Mouse (Mus musculus): ENCODE results near the gene Btbd3. TPM values are rescaled to one million over a fixed set of nuclear protein-coding genes. Genes with fewer than 3 reads are reported as not detected.
A peak's percentile ranks its signal among the peaks of the same experiment; 100 is the strongest.

The Btbd3 gene
- polyA plus RNA-seq, 1 experiment from 2014 or later = 26.0 TPM

GRCm38 (mm10) chr2:138403046-138403445 is 146.7 kb downstream of the Btbd3 start:
- Histone ChIP-seq H3K4me1 (ENCODE audit: control insufficient read depth, insufficient read depth, low read length) (0 out of 2 replicates have a peak, but pooled peaks cover 3% of the 10 kb centered on the region), H3K27ac (ENCODE audit: low read length) (no peak overlapping the region), H3K27me3 (ENCODE audit: control insufficient read depth, insufficient read depth, low read length) (no peaks in the 10 kb centered on the region), H3K36me3 (ENCODE audit: control insufficient read depth, insufficient read depth, low read length) (no peaks in the 10 kb centered on the region), H3K4me2 (ENCODE audit: low read depth, low read length) (no peak overlapping the region), H3K9ac (ENCODE audit: low read length) (no peak overlapping the region), H3K9me3 (replicated peaks; ENCODE audit: control insufficient read depth, low read length) (no peaks in the 10 kb centered on the region), H3K4me3 (replicated peaks; ENCODE audit: low read length) (no peak overlapping the region)
- WGBS = 76% methylated on average over 5 of the region's 5 CpGs
- ATAC-seq (ENCODE audit: insufficient read depth, low FRiP score) = no peak

DNA sequence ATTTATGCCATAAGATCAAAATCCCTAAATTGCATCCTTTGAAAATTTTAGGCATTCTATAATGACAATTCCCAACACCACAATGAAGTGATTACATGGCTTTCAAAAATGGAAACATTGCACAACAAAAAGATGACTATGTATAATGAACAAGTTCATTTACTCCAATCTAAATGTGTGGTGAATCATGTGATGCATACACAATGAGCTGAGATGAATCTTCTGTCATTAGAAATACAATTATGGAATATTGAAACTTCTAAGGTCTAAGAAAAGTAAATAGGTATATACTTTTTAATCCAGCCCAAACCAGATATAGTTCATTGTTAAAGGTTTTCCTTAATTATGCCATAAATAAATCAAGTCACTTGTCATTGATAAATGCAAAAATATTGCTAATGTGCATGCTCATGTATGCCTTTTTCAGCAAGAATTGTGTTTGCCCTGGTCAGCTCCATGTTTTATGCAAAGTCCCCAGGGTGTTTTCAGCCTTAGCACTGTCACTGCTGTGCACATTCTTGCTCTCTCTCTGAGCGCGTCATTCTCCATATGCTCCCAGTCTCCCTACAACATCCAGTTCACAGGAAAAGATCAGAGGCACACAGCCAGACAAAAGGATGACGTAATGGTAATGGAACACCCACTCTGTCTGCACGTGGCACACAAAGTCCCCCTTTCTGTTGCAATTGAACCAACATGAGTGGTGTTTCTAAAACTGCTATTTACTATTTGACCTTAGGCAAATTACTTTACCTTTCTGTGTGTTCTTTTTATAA is 149.6 kb downstream of the Btbd3 start:
- Histone ChIP-seq H3K9ac (ENCODE audit: low read length) (no peak overlapping the region), H3K4me1 (ENCODE audit: control insufficient read depth, insufficient read depth, low read length) (0 out of 2 replicates have a peak, but pooled peaks cover 3% of the 10 kb centered on the region), H3K4me2 (ENCODE audit: low read depth, low read length) (no peak overlapping the region), H3K36me3 (ENCODE audit: control insufficient read depth, insufficient read depth, low read length) (no peaks in the 10 kb centered on the region), H3K27ac (ENCODE audit: low read length) (no peak overlapping the region), H3K27me3 (ENCODE audit: control insufficient read depth, insufficient read depth, low read length) (no peaks in the 10 kb centered on the region), H3K4me3 (replicated peaks; ENCODE audit: low read length) (no peak overlapping the region), H3K9me3 (replicated peaks; ENCODE audit: control insufficient read depth, low read length) (no peaks in the 10 kb centered on the region)
- ATAC-seq (ENCODE audit: insufficient read depth, low FRiP score) = peak; percentile 56; the same call in 1 of the 2 replicates
- 33% methylated on average over 4 of the region's 4 CpGs for WGBS

DNA sequence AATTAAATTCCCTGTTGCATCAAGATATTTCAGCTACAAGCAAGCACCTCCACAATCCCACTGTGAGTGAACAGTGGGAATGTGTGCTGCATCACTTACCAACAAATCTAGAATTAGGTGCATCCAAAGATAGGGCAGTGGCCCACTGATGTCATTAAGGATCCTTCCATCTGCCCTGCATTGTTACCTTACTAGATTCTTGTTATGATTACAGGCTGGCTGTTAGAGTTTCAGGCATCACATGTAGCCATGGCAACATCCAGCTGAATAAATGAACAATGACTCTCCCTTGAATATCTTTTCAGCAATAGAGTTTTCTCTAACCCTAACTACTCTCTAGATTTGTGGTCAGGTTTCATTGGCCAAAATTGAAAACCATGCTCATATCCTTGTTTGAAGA is 150.3 kb downstream of the Btbd3 start:
- no peak overlapping the region for H3K9ac ChIP-seq (ENCODE audit: low read length)
- H3K4me1 ChIP-seq (ENCODE audit: control insufficient read depth, insufficient read depth, low read length) = 0 out of 2 replicates have a peak, but pooled peaks cover 3% of the 10 kb centered on the region
- no peaks in the 10 kb centered on the region for H3K27me3 ChIP-seq (ENCODE audit: control insufficient read depth, insufficient read depth, low read length)
- H3K4me3 ChIP-seq (replicated peaks; ENCODE audit: low read length) = no peak overlapping the region
- H3K4me2 ChIP-seq (ENCODE audit: low read depth, low read length) = no peak overlapping the region
- H3K9me3 ChIP-seq (replicated peaks; ENCODE audit: control insufficient read depth, low read length) = no peaks in the 10 kb centered on the region
- H3K27ac ChIP-seq (ENCODE audit: low read length) = no peak overlapping the region
- H3K36me3 ChIP-seq (ENCODE audit: control insufficient read depth, insufficient read depth, low read length) = no peaks in the 10 kb centered on the region
- no peak for ATAC-seq (ENCODE audit: insufficient read depth, low FRiP score)

- Histone ChIP-seq H3K9ac (ENCODE audit: low read length) (no peak overlapping the region), H3K4me1 (ENCODE audit: control insufficient read depth, insufficient read depth, low read length) (peaks cover 5% of the 10 kb centered on the region; the same call in 1 of the 2 replicates), H3K4me2 (ENCODE audit: low read depth, low read length) (no peak overlapping the region), H3K9me3 (replicated peaks; ENCODE audit: control insufficient read depth, low read length) (no peaks in the 10 kb centered on the region), H3K27me3 (ENCODE audit: control insufficient read depth, insufficient read depth, low read length) (no peaks in the 10 kb centered on the region), H3K36me3 (ENCODE audit: control insufficient read depth, insufficient read depth, low read length) (no peaks in the 10 kb centered on the region), H3K27ac (ENCODE audit: low read length) (no peak overlapping the region), H3K4me3 (replicated peaks; ENCODE audit: low read length) (no peak overlapping the region)
- ATAC-seq (ENCODE audit: insufficient read depth, low FRiP score) = no peak
- WGBS = 32% methylated on average over 5 of the region's 5 CpGs
These were observed 156.2 kb downstream of the Btbd3 start for GRCm38 (mm10) chr2:138412537-138412936.

DNA sequence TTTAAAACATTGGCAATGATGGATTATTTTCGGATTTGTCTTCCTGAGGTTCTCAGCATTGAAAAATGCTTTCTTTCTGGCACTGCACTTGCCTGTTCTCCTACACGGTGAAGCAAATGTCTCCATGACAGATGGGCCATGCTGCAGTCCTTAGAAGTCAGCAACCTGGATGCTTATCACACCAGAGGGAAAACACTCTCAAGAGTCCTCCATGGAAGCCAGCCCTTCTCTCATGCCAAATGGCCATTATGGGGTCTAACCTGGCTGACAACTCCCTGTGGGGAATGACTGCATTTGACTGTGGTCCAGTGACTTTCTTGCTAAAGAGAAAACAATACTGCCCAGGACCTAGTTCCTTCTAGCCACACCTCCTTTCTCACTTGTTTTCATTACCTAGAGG is 166.0 kb downstream of the Btbd3 start:
- H3K9me3 ChIP-seq (replicated peaks; ENCODE audit: control insufficient read depth, low read length) = no peaks in the 10 kb centered on the region
- ATAC-seq (ENCODE audit: insufficient read depth, low FRiP score) = no peak
- H3K36me3 ChIP-seq (ENCODE audit: control insufficient read depth, insufficient read depth, low read length) = no peaks in the 10 kb centered on the region
- H3K27me3 ChIP-seq (ENCODE audit: control insufficient read depth, insufficient read depth, low read length) = no peaks in the 10 kb centered on the region
- no peak overlapping the region for H3K4me2 ChIP-seq (ENCODE audit: low read depth, low read length)
- no peak overlapping the region for H3K27ac ChIP-seq (ENCODE audit: low read length)
- no peak overlapping the region for H3K4me3 ChIP-seq (replicated peaks; ENCODE audit: low read length)
- no peak overlapping the region for H3K9ac ChIP-seq (ENCODE audit: low read length)
- 58% methylated on average over 2 of the region's 2 CpGs for WGBS
- no peaks in the 10 kb centered on the region for H3K4me1 ChIP-seq (ENCODE audit: control insufficient read depth, insufficient read depth, low read length)

GRCm38 (mm10) chr2:138431991-138432390 is 175.6 kb downstream of the Btbd3 start:
- H3K27me3 ChIP-seq (ENCODE audit: control insufficient read depth, insufficient read depth, low read length) = no peaks in the 10 kb centered on the region
- no peaks in the 10 kb centered on the region for H3K36me3 ChIP-seq (ENCODE audit: control insufficient read depth, insufficient read depth, low read length)
- H3K4me2 ChIP-seq (ENCODE audit: low read depth, low read length) = no peak overlapping the region
- ATAC-seq (ENCODE audit: insufficient read depth, low FRiP score) = peak; percentile 37; the same call in 1 of the 2 replicates
- H3K27ac ChIP-seq (ENCODE audit: low read length) = no peak overlapping the region
- H3K9ac ChIP-seq (ENCODE audit: low read length) = no peak overlapping the region
- no peak overlapping the region for H3K4me3 ChIP-seq (replicated peaks; ENCODE audit: low read length)
- H3K9me3 ChIP-seq (replicated peaks; ENCODE audit: control insufficient read depth, low read length) = no peaks in the 10 kb centered on the region
- 43% methylated on average over 2 of the region's 2 CpGs for WGBS
- H3K4me1 ChIP-seq (ENCODE audit: control insufficient read depth, insufficient read depth, low read length) = peaks cover 3% of the 10 kb centered on the region; the same call in 1 of the 2 replicates

GRCm38 (mm10) chr2:138446466-138446865 is 190.1 kb downstream of the Btbd3 start:
- Histone ChIP-seq H3K4me2 (ENCODE audit: low read depth, low read length) (no peak overlapping the region), H3K36me3 (ENCODE audit: control insufficient read depth, insufficient read depth, low read length) (no peaks in the 10 kb centered on the region), H3K9ac (ENCODE audit: low read length) (no peak overlapping the region), H3K27ac (ENCODE audit: low read length) (no peak overlapping the region), H3K9me3 (replicated peaks; ENCODE audit: control insufficient read depth, low read length) (no peaks in the 10 kb centered on the region), H3K4me1 (ENCODE audit: control insufficient read depth, insufficient read depth, low read length) (no peaks in the 10 kb centered on the region), H3K27me3 (ENCODE audit: control insufficient read depth, insufficient read depth, low read length) (no peaks in the 10 kb centered on the region), H3K4me3 (replicated peaks; ENCODE audit: low read length) (no peak overlapping the region)
- 47% methylated on average over 3 of the region's 3 CpGs for WGBS
- no peak for ATAC-seq (ENCODE audit: insufficient read depth, low FRiP score)

- no peak overlapping the region for H3K9ac ChIP-seq (ENCODE audit: low read length)
- no peaks in the 10 kb centered on the region for H3K27me3 ChIP-seq (ENCODE audit: control insufficient read depth, insufficient read depth, low read length)
- H3K36me3 ChIP-seq (ENCODE audit: control insufficient read depth, insufficient read depth, low read length) = no peaks in the 10 kb centered on the region
- WGBS = 52% methylated on average over 7 of the region's 7 CpGs
- no peaks in the 10 kb centered on the region for H3K4me1 ChIP-seq (ENCODE audit: control insufficient read depth, insufficient read depth, low read length)
- H3K9me3 ChIP-seq (replicated peaks; ENCODE audit: control insufficient read depth, low read length) = no peaks in the 10 kb centered on the region
- no peak overlapping the region for H3K27ac ChIP-seq (ENCODE audit: low read length)
- ATAC-seq (ENCODE audit: insufficient read depth, low FRiP score) = peak; percentile 66; the same call in 1 of the 2 replicates
- no peak overlapping the region for H3K4me3 ChIP-seq (replicated peaks; ENCODE audit: low read length)
- no peak overlapping the region for H3K4me2 ChIP-seq (ENCODE audit: low read depth, low read length)
These were observed 190.6 kb downstream of the Btbd3 start for GRCm38 (mm10) chr2:138446943-138447342.

DNA sequence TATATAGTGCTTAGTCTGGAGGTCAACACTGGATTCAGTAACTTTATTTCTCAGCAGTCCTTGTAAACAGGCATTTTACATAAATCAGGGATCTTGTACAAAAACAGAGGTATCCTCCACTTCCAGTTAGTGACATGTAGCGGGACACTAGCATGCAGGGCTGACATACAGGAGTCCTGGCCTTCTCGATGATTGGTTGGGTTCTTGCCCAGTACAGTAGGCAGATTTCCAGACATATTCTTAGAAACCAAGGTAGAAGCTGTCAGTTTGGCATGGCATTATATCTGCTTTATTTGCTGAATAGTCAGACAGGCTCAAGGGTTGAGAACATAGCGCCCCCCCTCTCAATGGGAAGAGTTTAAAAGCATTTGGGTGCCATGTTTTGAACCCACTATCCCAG is 191.3 kb downstream of the Btbd3 start:
- Histone ChIP-seq H3K9ac (ENCODE audit: low read length) (no peak overlapping the region), H3K27me3 (ENCODE audit: control insufficient read depth, insufficient read depth, low read length) (no peaks in the 10 kb centered on the region), H3K4me1 (ENCODE audit: control insufficient read depth, insufficient read depth, low read length) (no peaks in the 10 kb centered on the region), H3K36me3 (ENCODE audit: control insufficient read depth, insufficient read depth, low read length) (no peaks in the 10 kb centered on the region), H3K27ac (ENCODE audit: low read length) (no peak overlapping the region), H3K4me3 (replicated peaks; ENCODE audit: low read length) (no peak overlapping the region), H3K4me2 (ENCODE audit: low read depth, low read length) (no peak overlapping the region), H3K9me3 (replicated peaks; ENCODE audit: control insufficient read depth, low read length) (no peaks in the 10 kb centered on the region)
- WGBS = 81% methylated on average over 3 of the region's 3 CpGs
- ATAC-seq (ENCODE audit: insufficient read depth, low FRiP score) = no peak

All from stomach, embryonic 16.5 days (tissue).